Mouse (Mus musculus) C2C12 (cell line): ENCODE measurements at regions not wholly inside any gene's neighbourhood (a gene's known extent, or its start where the extent isn't known, plus 50 kb on each side); places are given as distances from the start of the nearest gene placed in this dataset.

Experiments
- CTCF ChIP-seq: IDR thresholded peaks from one replicate; pipeline ENCODE4 v1.5.1; 2011; ENCODE audit not compliant: control insufficient read depth, insufficient read depth, insufficient read length
- FOSL1 ChIP-seq: IDR thresholded peaks from one replicate; pipeline ENCODE4 v1.8.0; 2011; ENCODE audit warnings: mild to moderate bottlenecking, low read length; ENCODE audit not compliant: poor library complexity, insufficient read depth, severe bottlenecking
- USF1 ChIP-seq: IDR thresholded peaks from one replicate; pipeline ENCODE4 v1.6.1; 2011; ENCODE audit warnings: low read depth, mild to moderate bottlenecking, control low read depth, moderate library complexity

GRCm38 (mm10) chr10:56643376-56644135, 266.4 kb downstream of the Gja1 start:
- TF ChIP-seq CTCF (no peak), USF1 (no peak), FOSL1 (no peak)
